Mouse (Mus musculus) thymus, postnatal 0 days (tissue): ENCODE measurements around the gene Tob2. TPM values are rescaled to one million over a fixed set of nuclear protein-coding genes. Genes with fewer than 3 reads are reported as not detected.

Experiments used
- DNase-seq: peaks from one replicate; pipeline ENCODE4 v3.0.0-alpha.2; 2015; ENCODE audit warnings: low spot score
- polyA plus RNA-seq: library from polyadenylated mRNA; unstranded; fragments of >200 nt; fragmentation: Nextera tagmentation; extraction: Ambion mirVana; gene quantifications from 2 replicates; pipeline ENCODE4 v1.2.1, GENCODE M21; 2015

Tob2 gene
- polyA plus RNA-seq, 1 experiment from 2014 or later = 28.8 TPM

GRCm38 (mm10) chr15:81838554-81839235 is 19.9 kb downstream of the Tob2 start:
- DNase-seq = no peak

GRCm38 (mm10) chr15:81836966-81837920 is 21.4 kb downstream of the Tob2 start:
- no peak for DNase-seq

DNA sequence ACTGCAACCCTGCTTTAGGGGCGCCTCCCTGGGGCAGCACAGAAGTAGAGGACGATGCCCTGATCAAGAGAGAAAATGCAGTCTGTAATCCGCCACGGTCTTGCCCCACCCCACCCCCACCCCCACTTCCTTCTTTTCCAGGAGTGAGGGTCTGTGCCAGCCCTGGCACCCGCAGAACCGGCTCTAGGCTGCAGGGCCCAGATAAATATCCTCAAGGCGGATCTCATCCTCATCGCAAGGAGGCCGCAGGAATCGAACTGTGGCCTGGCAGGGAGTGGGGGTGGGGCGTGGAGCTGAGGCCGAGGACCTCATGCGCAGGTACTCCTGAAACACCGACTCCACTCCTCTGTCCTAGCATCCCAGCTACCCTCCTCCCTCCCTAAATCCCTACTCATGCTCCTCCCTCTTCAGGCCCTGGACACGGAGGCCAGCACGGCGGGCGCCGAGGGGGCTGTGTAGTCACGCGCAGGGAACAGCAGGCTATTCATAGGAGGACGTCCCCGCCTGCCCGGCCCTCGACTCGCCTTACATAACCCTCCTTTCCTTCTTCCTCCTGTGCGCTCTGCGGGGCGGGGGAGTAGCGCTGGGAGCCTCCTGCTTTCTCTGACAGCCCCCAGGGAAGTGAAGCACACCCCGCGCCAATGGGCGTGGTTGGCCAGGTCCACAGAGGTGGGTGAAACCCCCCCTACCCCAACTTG is 22.3 kb downstream of the Tob2 start:
- no peak for DNase-seq

DNA sequence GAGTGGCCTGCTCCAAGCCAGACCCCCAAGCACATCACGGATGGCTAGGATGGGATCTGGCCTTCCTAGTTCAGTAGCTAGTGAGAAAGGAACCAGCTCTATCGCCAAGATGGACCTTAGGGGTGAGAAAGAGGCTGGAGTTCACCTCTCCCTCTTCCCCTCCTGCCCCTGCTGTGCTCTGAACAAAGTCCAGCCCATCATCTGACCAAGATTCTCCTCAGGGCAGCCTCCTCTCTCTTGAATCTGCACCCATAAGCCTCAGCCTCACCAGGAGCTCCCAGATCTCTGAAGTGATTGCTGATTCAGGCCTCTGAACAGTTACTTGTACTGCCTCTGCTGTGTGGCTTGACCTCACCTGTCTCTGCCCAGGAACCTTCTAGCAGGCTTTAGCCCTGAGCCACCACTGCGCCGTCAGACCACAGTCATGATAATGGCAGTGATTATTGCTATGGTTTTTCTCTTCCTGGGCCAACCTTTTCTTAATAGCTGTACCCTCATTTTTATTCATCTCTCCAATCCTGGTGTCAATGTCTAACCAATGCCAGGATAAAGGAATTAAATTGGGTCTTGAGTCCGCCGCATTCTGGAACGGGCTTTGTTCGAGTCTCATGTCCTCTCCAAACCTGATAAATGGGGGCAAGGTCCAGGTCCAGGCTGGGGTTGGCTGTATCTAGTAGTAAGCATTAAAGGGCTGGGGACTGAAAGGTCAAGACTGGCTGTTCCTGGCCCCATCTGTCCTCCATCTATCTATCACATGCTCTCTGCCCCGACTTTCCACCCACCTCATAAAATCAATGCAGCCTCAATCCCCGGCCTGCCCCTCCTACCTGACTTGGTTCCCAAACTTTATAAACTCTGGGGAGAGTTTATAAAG is 23.4 kb downstream of the Tob2 start:
- DNase-seq = no peak

GRCm38 (mm10) chr15:81834171-81834841 is 24.3 kb downstream of the Tob2 start:
- DNase-seq = no peak

- DNase-seq = no peak
These were observed 25.1 kb downstream of the Tob2 start for GRCm38 (mm10) chr15:81833481-81833880.

DNA sequence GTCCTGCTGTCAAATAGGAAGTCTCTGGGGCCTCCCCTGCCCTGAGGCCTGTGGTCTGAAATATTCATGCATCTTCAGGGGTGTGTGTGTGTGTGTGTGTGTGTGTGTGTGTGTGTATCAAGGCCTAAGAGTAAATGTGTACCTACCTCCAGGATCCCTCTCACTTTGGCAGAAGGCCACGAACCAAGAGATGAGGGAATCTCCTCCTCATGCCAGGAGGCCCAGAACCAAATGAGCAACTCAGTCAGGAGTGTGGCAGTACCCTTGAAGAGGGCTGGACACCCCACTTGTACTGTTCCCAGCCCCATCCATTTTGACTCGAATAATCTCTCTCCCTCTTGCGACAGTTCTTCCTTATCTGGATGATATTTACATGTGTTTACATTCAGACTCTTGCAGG is 26.4 kb downstream of the Tob2 start:
- DNase-seq = no peak

- DNase-seq = peak; percentile 89
These were observed 27.3 kb downstream of the Tob2 start for GRCm38 (mm10) chr15:81831136-81831825.

- no peak for DNase-seq
These were observed 28.1 kb downstream of the Tob2 start for GRCm38 (mm10) chr15:81830530-81830929.

DNA sequence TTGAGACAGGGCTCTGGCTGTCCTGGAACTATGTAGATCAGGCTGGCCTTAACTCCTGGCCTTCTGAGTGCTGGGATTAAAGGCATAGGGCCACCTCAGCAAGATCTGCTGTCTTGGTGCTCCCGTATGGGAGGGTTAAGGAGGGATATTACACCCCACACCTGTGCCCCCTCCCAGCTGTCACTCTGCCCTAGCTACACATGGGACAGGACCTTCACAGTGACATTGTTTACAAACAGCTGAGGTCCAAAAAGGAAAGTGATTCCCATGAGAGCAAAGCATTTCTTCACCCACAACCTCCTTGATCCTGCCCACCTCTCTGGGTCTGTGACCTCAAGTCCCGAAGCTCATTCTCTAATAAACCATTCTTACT is 29.4 kb downstream of the Tob2 start:
- no peak for DNase-seq

DNA sequence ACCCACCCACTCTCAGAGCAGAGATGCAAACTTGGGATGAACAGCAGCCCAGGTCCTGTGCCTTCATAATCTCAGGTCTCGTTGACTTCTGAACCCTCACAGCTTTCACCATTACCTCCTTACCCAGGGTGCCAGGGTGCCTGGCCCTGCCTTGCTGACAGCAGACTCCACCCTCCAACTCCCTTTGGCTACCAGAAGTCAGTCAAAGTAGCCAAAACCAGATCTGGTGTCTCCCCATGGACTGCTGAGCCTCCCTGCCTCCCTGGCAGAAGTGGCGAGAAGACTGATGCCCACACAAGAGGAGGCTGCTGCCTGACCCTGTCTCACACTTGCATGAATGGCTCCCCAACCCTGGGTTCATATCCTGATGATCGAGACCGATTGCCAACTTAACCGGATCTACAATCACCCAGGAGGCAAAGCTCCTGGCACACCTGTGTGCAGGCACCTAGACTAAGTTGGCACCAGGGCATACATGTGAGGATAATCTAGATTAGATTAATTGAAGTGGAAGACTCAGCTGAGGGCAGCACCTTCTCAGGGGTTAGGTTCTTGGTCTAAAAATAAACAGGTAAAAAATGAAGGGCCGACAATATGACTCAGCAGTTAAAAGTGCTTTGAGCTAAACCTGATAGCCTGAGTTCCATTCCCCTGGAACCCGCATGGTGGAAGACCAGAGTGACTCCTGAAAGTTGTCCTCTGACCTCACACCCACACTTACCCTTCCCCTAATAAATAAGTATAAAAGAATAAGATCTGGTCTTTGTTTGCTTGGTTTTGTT is 30.0 kb downstream of the Tob2 start:
- DNase-seq = no peak

GRCm38 (mm10) chr15:81824832-81825231 is 33.8 kb downstream of the Tob2 start:
- no peak for DNase-seq

GRCm38 (mm10) chr15:81822631-81823030 is 36.0 kb downstream of the Tob2 start:
- no peak for DNase-seq

GRCm38 (mm10) chr15:81818404-81818803 is 40.2 kb downstream of the Tob2 start:
- DNase-seq = no peak

DNA sequence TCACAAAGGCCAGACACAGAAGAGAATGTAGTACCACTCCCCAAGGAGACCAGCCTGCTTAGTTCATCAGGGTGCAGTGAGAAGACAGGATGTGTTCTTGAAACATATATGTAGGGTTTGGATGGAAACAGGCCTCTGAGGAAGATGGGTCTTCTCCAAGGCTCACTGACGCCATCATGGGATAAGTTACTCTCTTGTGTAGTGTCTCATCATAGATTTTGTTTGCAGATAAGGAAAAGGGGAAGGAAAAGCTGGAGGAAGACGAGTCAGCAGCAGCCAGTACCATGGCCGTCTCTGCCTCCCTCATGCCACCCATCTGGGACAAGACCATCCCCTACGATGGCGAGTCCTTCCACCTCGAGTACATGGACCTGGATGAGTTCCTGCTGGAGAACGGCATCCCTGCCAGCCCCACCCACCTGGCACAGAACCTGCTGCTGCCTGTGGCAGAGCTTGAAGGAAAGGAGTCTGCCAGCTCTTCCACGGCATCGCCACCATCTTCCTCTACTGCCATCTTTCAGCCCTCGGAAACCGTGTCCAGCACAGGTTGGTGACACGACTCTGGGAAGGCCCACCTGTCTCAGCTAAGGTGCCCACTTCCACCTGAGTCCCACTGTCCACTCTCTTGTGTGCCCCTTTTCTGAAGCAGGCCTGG is 43.8 kb downstream of the Tob2 start:
- DNase-seq = no peak

- no peak for DNase-seq
These were observed 44.5 kb downstream of the Tob2 start for GRCm38 (mm10) chr15:81813986-81814705.

DNA sequence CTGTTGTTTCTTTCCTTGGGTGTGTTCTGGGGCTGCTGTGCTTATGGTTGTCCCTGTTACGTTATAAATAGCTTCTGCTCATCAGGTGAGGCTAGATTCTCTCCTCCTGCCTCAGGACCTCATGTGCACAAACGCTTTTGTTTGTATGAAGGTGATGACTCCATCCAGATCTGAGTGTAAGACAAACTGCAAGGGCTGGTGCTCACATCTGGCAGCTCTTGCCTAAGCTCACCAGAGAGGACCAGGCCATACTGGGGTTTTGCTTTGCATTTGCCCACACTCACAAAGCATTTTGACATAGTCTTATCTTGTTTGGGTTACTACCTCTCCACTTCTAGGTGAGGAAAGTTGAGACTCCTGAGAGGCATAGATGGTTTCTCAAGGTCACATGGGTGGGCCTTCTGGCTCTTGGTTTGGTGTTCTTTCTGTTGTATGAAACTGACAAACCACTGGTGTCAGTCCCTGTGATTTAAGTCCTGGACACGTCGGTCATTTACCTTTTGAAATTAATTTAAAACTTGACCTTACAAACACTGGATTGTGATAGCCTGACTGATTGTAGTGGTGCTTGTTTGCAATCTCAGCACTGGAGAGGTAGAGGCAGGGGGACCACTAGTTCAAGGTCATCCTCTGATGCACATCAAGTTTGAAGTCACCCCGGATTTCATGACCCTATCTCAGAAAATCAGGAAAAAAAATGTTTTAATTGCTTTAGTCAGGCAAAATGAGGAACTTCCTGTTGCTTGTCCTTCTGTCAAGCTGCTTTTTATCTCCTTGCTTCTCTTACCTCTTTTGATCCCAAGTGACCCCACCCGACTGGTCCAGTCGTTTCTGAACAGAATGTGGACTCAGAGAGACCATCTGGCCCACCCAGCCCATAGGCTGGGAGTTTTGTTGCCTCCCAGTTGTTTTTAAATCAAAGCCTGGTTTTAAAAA is 45.6 kb downstream of the Tob2 start:
- DNase-seq = no peak
